Mouse (Mus musculus): ENCODE results near the gene Rxylt1.
A peak's percentile ranks its signal among the peaks of the same experiment; 100 is the strongest.

The Rxylt1 gene

DNA sequence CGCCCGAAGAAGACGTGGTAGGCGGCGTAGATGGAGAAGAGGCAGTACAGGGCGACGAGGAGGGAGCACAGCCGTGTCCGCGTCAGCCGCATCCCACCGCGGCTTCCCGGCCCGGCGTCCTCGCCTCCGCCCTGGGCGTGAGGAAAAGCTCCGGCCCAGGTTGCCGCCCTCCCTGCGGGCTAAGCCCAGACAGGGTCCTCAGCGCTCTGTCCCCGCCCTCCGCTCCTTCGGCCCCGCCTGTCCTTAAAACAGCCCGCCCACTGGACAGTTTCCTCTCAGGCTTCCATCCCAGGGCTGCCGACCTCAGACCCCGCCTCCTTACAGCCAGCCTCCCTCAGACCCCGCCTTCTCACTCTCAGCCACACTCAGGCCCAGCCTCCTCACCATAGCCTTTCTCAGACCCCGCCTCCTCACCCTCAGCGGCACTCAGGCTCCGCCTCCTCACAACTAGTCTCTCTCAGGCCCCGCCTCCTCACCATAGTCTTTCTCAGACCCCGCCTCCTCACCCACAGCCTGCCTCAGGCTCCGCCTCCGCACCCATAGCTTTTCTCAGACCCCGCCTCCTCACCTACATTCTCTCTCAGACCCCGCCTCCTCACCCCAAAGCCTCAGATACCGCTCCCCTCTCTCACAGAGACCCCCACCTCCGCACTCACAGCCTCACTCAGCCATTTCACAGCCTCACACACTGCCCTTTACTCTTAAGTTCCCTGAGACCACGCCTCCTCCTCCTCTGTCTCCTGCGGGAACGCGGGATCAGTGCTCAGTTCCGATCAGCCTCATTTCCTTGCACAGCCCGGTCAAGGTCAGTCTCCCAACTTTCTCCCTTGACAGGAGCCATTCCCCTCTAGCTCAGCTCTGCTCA is at the start of gene Rxylt1:
TSS of gene Rxylt1 (minus strand) at position 392 of the 865 bp plus-strand sequence.
- peak; percentile 98 for DNase-seq (ENCODE audit: low read depth, low spot score)

GRCm38 (mm10) chr10:122121290-122121970 is 24.3 kb upstream of the Rxylt1 start:
- DNase-seq (ENCODE audit: low read depth, low spot score): no peak

GRCm38 (mm10) chr10:122120500-122121289 is 23.5 kb upstream of the Rxylt1 start:
- DNase-seq (ENCODE audit: low read depth, low spot score): no peak

DNA sequence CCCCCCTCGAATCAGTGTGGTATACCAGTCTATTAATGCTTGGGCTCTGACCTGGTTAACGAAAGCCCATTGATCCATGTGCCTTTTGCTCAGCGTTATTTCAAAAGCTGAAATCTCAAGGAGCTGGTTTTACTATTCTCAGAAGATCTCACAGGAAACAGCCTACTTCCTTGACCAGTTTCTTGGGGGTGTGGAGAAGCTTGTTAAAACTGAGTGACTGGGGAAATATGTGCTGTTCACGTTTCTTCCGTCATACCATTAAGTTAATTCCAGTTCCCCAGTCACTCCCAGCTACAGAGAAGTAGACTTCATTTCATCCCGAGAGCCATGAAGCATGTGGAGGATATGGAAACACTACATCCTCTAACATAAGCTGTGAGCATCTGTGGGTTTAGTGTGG is 22.3 kb upstream of the Rxylt1 start:
- DNase-seq (ENCODE audit: low read depth, low spot score): no peak

DNA sequence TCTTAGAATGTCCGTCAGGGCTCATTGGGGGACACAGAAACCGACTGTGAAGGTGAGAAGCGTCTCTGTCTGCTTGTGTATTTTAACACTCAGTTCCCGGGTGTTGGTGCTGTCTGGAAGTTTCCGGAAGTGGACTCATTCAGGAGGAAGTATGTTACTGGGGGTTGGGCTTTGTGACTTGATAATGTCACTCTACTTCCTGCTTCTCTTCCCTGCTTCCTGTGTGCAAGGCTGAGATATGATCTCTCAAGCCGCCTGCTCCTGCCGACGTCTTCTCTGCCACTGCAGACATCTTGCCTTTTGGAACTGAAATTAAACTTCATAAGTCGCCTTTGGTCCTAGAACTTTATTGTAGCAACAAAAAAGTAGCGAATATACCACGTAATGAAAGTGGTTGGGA is 19.5 kb upstream of the Rxylt1 start:
- no peak for DNase-seq (ENCODE audit: low read depth, low spot score)

- DNase-seq (ENCODE audit: low read depth, low spot score): peak; percentile 33
Measured at GRCm38 (mm10) chr10:122106633-122107028, 9.5 kb upstream of the Rxylt1 start.

- no peak for DNase-seq (ENCODE audit: low read depth, low spot score)
Measured at GRCm38 (mm10) chr10:122105889-122106632, 8.9 kb upstream of the Rxylt1 start.

DNA sequence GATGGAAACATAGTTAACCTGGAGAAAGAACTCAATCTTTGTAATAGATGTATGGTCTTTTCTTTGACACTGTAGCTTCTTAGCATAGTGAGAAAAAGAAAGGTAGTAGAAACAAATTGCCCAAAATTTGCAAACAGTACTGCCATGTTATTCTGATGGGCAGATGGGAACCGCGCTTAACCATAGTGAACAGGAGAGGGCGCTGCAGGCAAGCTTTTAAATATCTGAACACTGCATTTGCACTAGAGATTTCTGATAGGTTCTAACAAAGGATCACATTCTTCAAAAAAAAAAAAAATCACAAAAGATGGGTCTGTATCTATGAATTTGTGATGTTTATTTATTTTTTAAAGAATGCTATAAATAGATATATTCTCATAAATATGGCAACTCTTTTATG is 8.2 kb upstream of the Rxylt1 start:
- peak; percentile 69 for DNase-seq (ENCODE audit: low read depth, low spot score)

- DNase-seq (ENCODE audit: low read depth, low spot score): no peak
Measured at GRCm38 (mm10) chr10:122102675-122103074, 5.5 kb upstream of the Rxylt1 start.

- peak; percentile 70 for DNase-seq (ENCODE audit: low read depth, low spot score)
Measured at GRCm38 (mm10) chr10:122096462-122096979, 650 bp downstream of the Rxylt1 start.

DNA sequence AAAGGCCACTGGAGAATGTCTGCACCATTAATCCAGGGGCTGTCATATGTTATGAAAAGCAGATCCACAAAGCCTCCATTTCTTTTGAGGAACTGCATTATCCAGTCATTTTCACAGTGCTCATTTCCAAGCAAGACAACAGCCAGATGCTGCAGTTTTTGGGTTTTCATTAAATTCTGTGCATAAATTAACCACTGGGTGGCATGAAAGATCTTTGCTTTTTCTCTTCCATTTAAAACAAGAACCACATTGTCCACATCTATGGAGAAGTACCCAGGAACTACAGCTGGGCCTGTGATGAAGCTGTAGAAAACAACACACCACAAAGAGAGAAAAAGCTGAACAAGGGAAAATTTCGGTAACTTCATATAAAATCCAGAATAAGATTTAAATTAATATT is 6.7 kb downstream of the Rxylt1 start:
- DNase-seq (ENCODE audit: low read depth, low spot score): peak; percentile 14

GRCm38 (mm10) chr10:122081352-122081751 is 15.8 kb downstream of the Rxylt1 start:
- peak; percentile 61 for DNase-seq (ENCODE audit: low read depth, low spot score)

GRCm38 (mm10) chr10:122069153-122069552 is 28.0 kb downstream of the Rxylt1 start:
- DNase-seq (ENCODE audit: low read depth, low spot score): no peak

GRCm38 (mm10) chr10:122055826-122056225 is 41.3 kb downstream of the Rxylt1 start:
- DNase-seq (ENCODE audit: low read depth, low spot score): no peak

GRCm38 (mm10) chr10:122054535-122054934 is 42.6 kb downstream of the Rxylt1 start:
- DNase-seq (ENCODE audit: low read depth, low spot score): peak; percentile 24

GRCm38 (mm10) chr10:122051831-122052230 is 45.3 kb downstream of the Rxylt1 start:
- DNase-seq (ENCODE audit: low read depth, low spot score): peak; percentile 85

DNA sequence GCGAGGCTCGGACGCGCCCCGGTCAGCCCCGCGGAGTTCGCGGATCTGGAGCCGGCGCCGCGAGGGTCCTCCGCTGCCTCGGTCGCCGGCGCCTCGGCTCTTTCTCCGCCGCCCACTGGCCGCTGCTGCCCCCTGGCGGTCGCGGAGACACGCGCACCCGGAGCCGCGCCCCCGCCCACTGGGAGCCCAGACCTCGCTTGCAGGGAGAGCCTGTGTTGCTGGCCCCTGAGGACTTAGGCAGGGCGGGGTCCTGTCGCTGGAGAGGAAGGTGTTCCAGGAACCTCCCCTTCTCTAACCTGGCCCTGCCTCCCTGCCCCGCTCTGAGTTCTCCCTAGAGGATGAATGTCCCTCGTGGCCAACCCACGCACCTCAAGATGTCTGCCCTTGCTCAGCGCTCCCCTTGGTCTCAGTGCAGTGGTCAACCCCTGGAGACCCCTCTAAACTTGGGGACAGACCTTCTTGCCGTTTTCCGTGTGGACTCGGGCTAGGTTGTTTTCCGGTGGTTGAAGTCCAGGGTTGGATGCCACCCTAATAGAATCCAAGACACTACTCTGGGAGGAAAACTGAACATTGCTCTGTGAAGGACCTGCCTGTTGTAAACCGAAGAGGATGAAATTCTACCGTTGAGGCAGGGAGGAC is 49.3 kb downstream of the Rxylt1 start:
- peak; percentile 44 for DNase-seq (ENCODE audit: low read depth, low spot score)

- DNase-seq (ENCODE audit: low read depth, low spot score): peak; percentile 13
Measured at GRCm38 (mm10) chr10:122046904-122047726, 50.1 kb downstream of the Rxylt1 start, which contains the start of gene Srgap1. Srgap1 (minus strand) TSS chr10:122047315.

DNA sequence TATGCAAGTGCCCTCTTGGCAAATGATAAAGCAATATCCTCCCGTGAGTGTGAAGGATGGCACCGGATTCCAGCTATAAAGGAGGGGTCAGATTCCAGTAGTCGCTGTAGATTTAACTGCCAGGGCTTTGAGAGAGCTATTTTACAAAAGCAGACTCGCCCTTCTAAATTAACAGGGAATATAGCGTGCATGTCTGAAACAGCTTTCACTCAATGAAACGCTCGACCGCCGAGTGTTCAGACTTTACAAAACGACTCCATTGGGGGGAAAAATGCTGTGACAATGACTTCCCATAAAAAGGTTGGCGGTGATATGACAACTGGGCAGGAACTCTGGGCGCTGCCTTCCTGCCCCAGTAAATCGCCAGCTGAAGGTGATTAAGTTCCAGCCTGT is 50.7 kb downstream of the Rxylt1 start:
- no peak for DNase-seq (ENCODE audit: low read depth, low spot score)

- DNase-seq (ENCODE audit: low read depth, low spot score): no peak
Measured at GRCm38 (mm10) chr10:122045946-122046345, 51.2 kb downstream of the Rxylt1 start.

Data from 3T3-L1 (cell line).